Mouse (Mus musculus) liver, postnatal 0 days (tissue): ENCODE measurements at regions not wholly inside any gene's neighbourhood (a gene's known extent, or its start where the extent isn't known, plus 50 kb on each side); places are given as distances from the start of the nearest gene placed in this dataset.

ENCODE experiments used
- CTCF ChIP-seq: sonication (generic); IDR thresholded peaks from 2 replicates; pipeline ENCODE4 v1.5.1; 2016; ENCODE audit warnings: antibody characterized with exemption, low read depth
- EP300 ChIP-seq: IDR thresholded peaks from 2 replicates; pipeline ENCODE4 v1.6.1; 2016; ENCODE audit warnings: antibody characterized with exemption, low read depth, mild to moderate bottlenecking

DNA sequence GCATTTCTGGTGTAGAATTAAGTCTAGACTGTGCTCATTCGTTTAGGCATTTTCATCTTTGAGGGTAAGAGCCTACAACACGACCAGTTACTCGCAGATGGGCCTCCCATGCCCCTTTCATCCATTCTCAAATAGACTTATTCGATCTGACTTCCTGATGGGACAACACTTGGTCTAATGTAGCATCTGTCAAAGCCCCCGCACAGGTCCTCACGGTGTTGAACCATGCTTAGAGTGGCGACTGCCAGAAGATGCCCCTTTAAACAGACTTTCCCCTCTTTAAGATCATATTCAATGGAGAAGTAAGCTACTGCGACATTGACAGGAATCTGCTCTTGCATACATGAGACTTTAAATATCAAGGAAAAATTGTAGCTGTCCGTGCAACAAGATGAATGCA lies 140.1 kb upstream of the Kcnh8 start:
- no peak for TF ChIP-seq CTCF
- TF ChIP-seq EP300 = no peak
